1 mouse cellular context compared by ENCODE assay signal in genomic region chrX:73967177-73968075, GRCm38 (mm10).
A peak's percentile ranks its signal among the peaks of the same experiment; 100 is the strongest.
TF ChIP-seq lines count a peak whose summit lies in the region.

No protein-coding gene starts in this region.

TF ChIP-seq in MEL, 35 proteins besides CTCF, POLR2A, EP300 and RAD21 (continued from another document):
- TF ChIP-seq GATA1 (IDR thresholded peaks at IDR 0.05; ENCODE audit: low read depth, low read length) (no peak), MXI1 (IDR thresholded peaks at IDR 0.05; ENCODE audit: low read depth, low read length) (no peak), USF1 (IDR thresholded peaks at IDR 0.05; ENCODE audit: low read depth, low read length) (no peak), CHD1 (IDR thresholded peaks at IDR 0.05; ENCODE audit: low read depth, low read length) (no peak), ZNF384 (IDR thresholded peaks at IDR 0.05; ENCODE audit: low read depth, low read length) (peak; percentile 31)
